Mouse (Mus musculus) MEL (cell line): ENCODE measurements around the gene Zkscan5.

Source experiments
- CHD2 ChIP-seq: IDR thresholded peaks from 2 replicates; pipeline ENCODE4 v1.6.1; 2011; ENCODE audit warnings: low read length, improper control_type of control experiment
- MAFK ChIP-seq: IDR thresholded peaks from 2 replicates; pipeline ENCODE4 v1.6.1; 2011; ENCODE audit warnings: low read depth, mild to moderate bottlenecking, low read length, improper control_type of control experiment, borderline replicate concordance
- MYB ChIP-seq: IDR thresholded peaks from 2 replicates; pipeline ENCODE4 v1.6.1; 2011; ENCODE audit warnings: mild to moderate bottlenecking, low read depth, low read length, improper control_type of control experiment
- POLR2A ChIP-seq, 2 experiments: IDR thresholded peaks; 2 replicates each; pipeline ENCODE4 v1.6.1; 2011 to 2012; ENCODE audit warnings: low read length in 2 of 2, mild to moderate bottlenecking in 2 of 2, control low read depth in 1 of 2, improper control_type of control experiment in 1 of 2, low read depth in 1 of 2, moderate library complexity in 1 of 2; ENCODE audit not compliant: control insufficient read depth in 1 of 2, insufficient read depth in 1 of 2, poor library complexity in 1 of 2
- POLR2AphosphoS2 ChIP-seq: IDR thresholded peaks from 2 replicates; pipeline ENCODE4 v1.6.1; 2011; ENCODE audit warnings: low read length, improper control_type of control experiment
- RCOR1 ChIP-seq: IDR thresholded peaks from 2 replicates; pipeline ENCODE4 v1.6.1; 2012; ENCODE audit warnings: low read depth, mild to moderate bottlenecking, inconsistent platforms, low read length, improper control_type of control experiment

- TF ChIP-seq POLR2A (IDR thresholded peaks at IDR 0.05; ENCODE audit: control insufficient read depth in 1 of 2, insufficient read depth in 1 of 2, low read depth in 1 of 2, low read length in 2 of 2, poor library complexity in 1 of 2): no peak
- TF ChIP-seq CHD2: no peak
- TF ChIP-seq MYB: no peak
- TF ChIP-seq RCOR1: no peak
- TF ChIP-seq POLR2AphosphoS2: no peak
- no peak for TF ChIP-seq MAFK
These were observed 7.9 kb downstream of the Zkscan5 start for GRCm38 (mm10) chr5:145212216-145212615.
